Mouse (Mus musculus): ENCODE data around the gene Fam53b.

DNA sequence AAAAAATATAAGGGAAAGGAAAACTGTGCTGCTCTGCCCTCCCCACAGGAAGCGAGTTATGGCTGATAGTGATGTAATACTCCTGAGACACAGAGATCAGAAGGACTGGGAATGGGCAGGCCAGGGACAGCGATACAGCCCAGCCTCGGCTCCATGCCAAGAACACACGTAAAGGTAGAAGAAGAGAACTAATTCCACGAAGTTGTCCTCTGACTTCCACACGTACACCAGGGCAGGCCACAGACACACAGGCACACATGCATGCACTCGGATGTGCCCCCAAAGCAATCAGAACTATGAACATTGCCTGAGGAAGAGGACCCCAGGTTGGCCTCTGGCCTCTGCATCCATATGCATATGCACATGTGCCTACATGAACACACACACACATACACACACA is 9.2 kb downstream of the Fam53b start:
- no peak for TF ChIP-seq CTCF (IDR thresholded peaks at IDR 0.05; ENCODE audit: low read depth)
- no peak for TF ChIP-seq EP300 (IDR thresholded peaks at IDR 0.05; ENCODE audit: low read depth)

Data from liver, embryonic 14.5 days (tissue).